Mouse (Mus musculus) heart, postnatal 0 days (tissue): ENCODE results near the gene Gclc.

Experiments
- CTCF ChIP-seq: IDR thresholded peaks from 2 replicates; pipeline ENCODE4 v1.5.1; 2016; ENCODE audit warnings: antibody characterized with exemption, control low read depth, low read depth
- EP300 ChIP-seq: IDR thresholded peaks from 2 replicates; pipeline ENCODE4 v1.6.1; 2016; ENCODE audit warnings: antibody characterized with exemption, low read depth

GRCm38 (mm10) chr9:77759756-77760155 is 5.4 kb downstream of the Gclc start:
- TF ChIP-seq CTCF (no peak), EP300 (no peak)
